Mouse (Mus musculus) E14TG2a.4 (cell line): ENCODE data around the gene Etl4.

Source experiments
- CTCF ChIP-seq: conservative IDR thresholded peaks from 2 replicates; pipeline ENCODE4 v1.5.1; 2014; ENCODE audit warnings: low read length
- NANOG ChIP-seq: IDR thresholded peaks from 2 replicates; pipeline ENCODE4 v1.6.1; 2014; ENCODE audit warnings: borderline replicate concordance, low read length, mixed read lengths
- POU5F1 ChIP-seq: IDR thresholded peaks from 2 replicates; pipeline ENCODE4 v1.6.1; 2014; ENCODE audit warnings: low read length, borderline replicate concordance

- TF ChIP-seq CTCF (no peak), NANOG (no peak), POU5F1 (no peak)
Observed at GRCm38 (mm10) chr2:20532623-20533022, 623.0 kb downstream of the Etl4 start.
